Mouse (Mus musculus) thymus, adult 2 months (tissue): Measurements from ENCODE around the gene Pigt. TPM values are rescaled to one million over a fixed set of nuclear protein-coding genes. Genes with fewer than 3 reads are reported as not detected.

Experiments
- DNase-seq: peaks from one replicate; pipeline ENCODE4 v3.0.0; 2021
- H3K27ac ChIP-seq: fragments of 200-500 bp; 2 replicates; pipeline ENCODE4 v1.5.1; 2012; ENCODE audit warnings: low read length, control low read depth; ENCODE audit not compliant: control insufficient read depth, insufficient read depth
- H3K27me3 ChIP-seq: fragments of 200-500 bp; 2 replicates; pipeline ENCODE4 v1.6.1; 2012; ENCODE audit warnings: mild to moderate bottlenecking, low read length, moderate library complexity, mixed read lengths; ENCODE audit not compliant: control insufficient read depth, insufficient read depth
- H3K36me3 ChIP-seq: fragments of 200-500 bp; 2 replicates; pipeline ENCODE4 v1.6.1; 2012; ENCODE audit warnings: mild to moderate bottlenecking, low read length, moderate library complexity; ENCODE audit not compliant: control insufficient read depth, insufficient read depth
- H3K4me1 ChIP-seq: fragments of 200-500 bp; replicated peaks from 2 replicates; pipeline ENCODE4 v1.6.1; 2012; ENCODE audit warnings: low read length; ENCODE audit not compliant: control insufficient read depth, insufficient read depth
- H3K4me3 ChIP-seq: fragments of 200-500 bp; 2 replicates; pipeline ENCODE4 v1.5.1; 2012; ENCODE audit warnings: mild to moderate bottlenecking, low read length, control low read depth, moderate library complexity; ENCODE audit not compliant: control insufficient read depth, insufficient read depth
- CTCF ChIP-seq: fragments of 200-500 bp; IDR thresholded peaks from 2 replicates; pipeline ENCODE4 v1.5.1; 2012; ENCODE audit warnings: mild to moderate bottlenecking, control low read depth, low read length, moderate library complexity, borderline replicate concordance; ENCODE audit not compliant: control insufficient read depth, poor library complexity, insufficient read depth; ENCODE audit errors: extremely low read depth
- POLR2A ChIP-seq: fragments of 200-500 bp; IDR thresholded peaks from 2 replicates; pipeline ENCODE4 v1.6.1; 2012; ENCODE audit warnings: mild to moderate bottlenecking, low read length, control low read depth, moderate library complexity; ENCODE audit not compliant: control insufficient read depth, poor library complexity, insufficient read depth; ENCODE audit errors: extremely low read depth
- WGBS: fragments of 180-500 bp; shearing (Covaris S2); methylation state at CpG from one replicate; pipeline ENCODE4 v1.1.7; 2018; 5-methylcytosine and 5-hydroxymethylcytosine counted together
- polyA plus RNA-seq: library from polyadenylated mRNA; depleted of rRNA; stranded (reverse); fragments of >200 nt; gene quantifications from 2 replicates; pipeline ENCODE4 v1.2.3, GENCODE M21; 2012

Gene Pigt
- polyA plus RNA-seq, 1 experiment = 146 TPM

GRCm38 (mm10) chr2:164513389-164513788 is 16.1 kb downstream of the Pigt start:
- Histone ChIP-seq H3K4me1 (no peaks in the 10 kb centered on the region), H3K36me3 (no peaks in the 10 kb centered on the region), H3K27me3 (no peaks in the 10 kb centered on the region), H3K4me3 (no peak overlapping the region), H3K27ac (no peak overlapping the region)
- WGBS = 83% methylated on average over 8 of the region's 8 CpGs
- TF ChIP-seq POLR2A (no peak), CTCF (no peak)
- no peak for DNase-seq

GRCm38 (mm10) chr2:164514916-164515315 is 17.6 kb downstream of the Pigt start:
- 87% methylated on average over 3 of the region's 3 CpGs for WGBS
- no peaks in the 10 kb centered on the region for H3K27me3 ChIP-seq
- DNase-seq = no peak

GRCm38 (mm10) chr2:164515897-164516296 is 18.6 kb downstream of the Pigt start:
- TF ChIP-seq CTCF (no peak), POLR2A (no peak)
- no peaks in the 10 kb centered on the region for H3K27me3 ChIP-seq
- WGBS = 93% methylated on average over 9 of the region's 9 CpGs
- DNase-seq = no peak
- H3K27ac ChIP-seq = no peak overlapping the region
- H3K4me3 ChIP-seq = no peak overlapping the region
- H3K36me3 ChIP-seq = no peaks in the 10 kb centered on the region
- peaks cover 5% of the 10 kb centered on the region for H3K4me1 ChIP-seq

More at GRCm38 (mm10) chr2:164514916-164515315, 17.6 kb downstream of the Pigt start:
- TF ChIP-seq POLR2A (no peak), CTCF (no peak)
- Histone ChIP-seq H3K36me3 (no peaks in the 10 kb centered on the region), H3K4me1 (no peaks in the 10 kb centered on the region), H3K27ac (no peak overlapping the region), H3K4me3 (no peak overlapping the region)

- H3K27ac ChIP-seq = no peak overlapping the region
- 76% methylated on average over 11 of the region's 11 CpGs for WGBS
- no peak overlapping the region for H3K4me3 ChIP-seq
- no peak for DNase-seq
- TF ChIP-seq POLR2A = no peak
- TF ChIP-seq CTCF = no peak
- peaks cover 10% of the 10 kb centered on the region for H3K4me1 ChIP-seq
- H3K27me3 ChIP-seq = no peaks in the 10 kb centered on the region
- H3K36me3 ChIP-seq = no peaks in the 10 kb centered on the region
These were observed 19.3 kb downstream of the Pigt start for GRCm38 (mm10) chr2:164516592-164516991.

- WGBS = 47% methylated on average over 10 of the region's 10 CpGs
These were observed 20.3 kb downstream of the Pigt start for GRCm38 (mm10) chr2:164517485-164518221.

GRCm38 (mm10) chr2:164518266-164519170 is 21.2 kb downstream of the Pigt start:
- 77% methylated on average over 11 of the region's 11 CpGs for WGBS
- Histone ChIP-seq H3K4me3 (no peak overlapping the region), H3K27ac (no peak overlapping the region), H3K27me3 (no peaks in the 10 kb centered on the region), H3K4me1 (peaks cover 21% of the 10 kb centered on the region), H3K36me3 (no peaks in the 10 kb centered on the region)
- TF ChIP-seq POLR2A = no peak
- no peak for TF ChIP-seq CTCF
- DNase-seq = no peak

More at GRCm38 (mm10) chr2:164517485-164518221, 20.3 kb downstream of the Pigt start:
- Histone ChIP-seq H3K36me3 (no peaks in the 10 kb centered on the region), H3K4me3 (no peak overlapping the region), H3K4me1 (peaks cover 18% of the 10 kb centered on the region), H3K27ac (no peak overlapping the region), H3K27me3 (no peaks in the 10 kb centered on the region)
- TF ChIP-seq CTCF = peak; percentile 95
- TF ChIP-seq POLR2A = no peak
- DNase-seq = peak; percentile 72

- Histone ChIP-seq H3K27ac (no peak overlapping the region), H3K4me3 (no peak overlapping the region), H3K36me3 (no peaks in the 10 kb centered on the region), H3K27me3 (no peaks in the 10 kb centered on the region), H3K4me1 (peaks cover 24% of the 10 kb centered on the region)
- TF ChIP-seq CTCF = no peak
- no peak for TF ChIP-seq POLR2A
- no peak for DNase-seq
- WGBS = 49% methylated on average over 6 of the region's 6 CpGs
These were observed 21.8 kb downstream of the Pigt start for GRCm38 (mm10) chr2:164519171-164519526.
